Mouse (Mus musculus): ENCODE measurements at regions not wholly inside any gene's neighbourhood (a gene's known extent, or its start where the extent isn't known, plus 50 kb on each side); places are given as distances from the start of the nearest gene placed in this dataset.

- DNase-seq, result no peak
Measured at GRCm38 (mm10) chr16:95809127-95809876, 107.4 kb downstream of the Ets2 start.

GRCm38 (mm10) chr16:95806510-95806909, 104.6 kb downstream of the Ets2 start:
- no peak for DNase-seq

- no peak for DNase-seq
Measured at GRCm38 (mm10) chr16:95804199-95804598, 102.3 kb downstream of the Ets2 start.

GRCm38 (mm10) chr16:95802641-95803040, 100.8 kb downstream of the Ets2 start:
- DNase-seq, result no peak

- no peak for DNase-seq
Measured at GRCm38 (mm10) chr16:95802207-95802606, 100.3 kb downstream of the Ets2 start.

- no peak for DNase-seq
Measured at GRCm38 (mm10) chr16:95800911-95801442, 99.1 kb downstream of the Ets2 start.

GRCm38 (mm10) chr16:95798582-95798981, 96.7 kb downstream of the Ets2 start:
- no peak for DNase-seq

- no peak for DNase-seq
Measured at GRCm38 (mm10) chr16:95798099-95798498, 96.2 kb downstream of the Ets2 start.

- DNase-seq, result no peak
Measured at GRCm38 (mm10) chr16:95797141-95797540, 95.3 kb downstream of the Ets2 start.

GRCm38 (mm10) chr16:95794876-95795275, 93.0 kb downstream of the Ets2 start:
- DNase-seq, result no peak

- DNase-seq, result no peak
Measured at GRCm38 (mm10) chr16:95794281-95794727, 92.4 kb downstream of the Ets2 start.

- DNase-seq, result peak; percentile 20
Measured at GRCm38 (mm10) chr16:95790691-95791090, 88.8 kb downstream of the Ets2 start.

- DNase-seq, result no peak
Measured at GRCm38 (mm10) chr16:95789548-95789947, 87.7 kb downstream of the Ets2 start.

- no peak for DNase-seq
Measured at GRCm38 (mm10) chr16:95781681-95782080, 79.8 kb downstream of the Ets2 start.

- no peak for DNase-seq
Measured at GRCm38 (mm10) chr16:95780431-95780830, 78.6 kb downstream of the Ets2 start.

GRCm38 (mm10) chr16:95778845-95779722, 77.2 kb downstream of the Ets2 start:
- no peak for DNase-seq

GRCm38 (mm10) chr16:95778173-95778572, 76.3 kb downstream of the Ets2 start:
- no peak for DNase-seq

GRCm38 (mm10) chr16:95776610-95777363, 74.9 kb downstream of the Ets2 start:
- no peak for DNase-seq

- no peak for DNase-seq
Measured at GRCm38 (mm10) chr16:95776010-95776409, 74.1 kb downstream of the Ets2 start.

- DNase-seq, result no peak
Measured at GRCm38 (mm10) chr16:95775361-95775760, 73.5 kb downstream of the Ets2 start.

GRCm38 (mm10) chr16:95773151-95773550, 71.3 kb downstream of the Ets2 start:
- no peak for DNase-seq
